Mouse (Mus musculus): ENCODE measurements at regions not wholly inside any gene's neighbourhood (a gene's known extent, or its start where the extent isn't known, plus 50 kb on each side); places are given as distances from the start of the nearest gene placed in this dataset.

DNA sequence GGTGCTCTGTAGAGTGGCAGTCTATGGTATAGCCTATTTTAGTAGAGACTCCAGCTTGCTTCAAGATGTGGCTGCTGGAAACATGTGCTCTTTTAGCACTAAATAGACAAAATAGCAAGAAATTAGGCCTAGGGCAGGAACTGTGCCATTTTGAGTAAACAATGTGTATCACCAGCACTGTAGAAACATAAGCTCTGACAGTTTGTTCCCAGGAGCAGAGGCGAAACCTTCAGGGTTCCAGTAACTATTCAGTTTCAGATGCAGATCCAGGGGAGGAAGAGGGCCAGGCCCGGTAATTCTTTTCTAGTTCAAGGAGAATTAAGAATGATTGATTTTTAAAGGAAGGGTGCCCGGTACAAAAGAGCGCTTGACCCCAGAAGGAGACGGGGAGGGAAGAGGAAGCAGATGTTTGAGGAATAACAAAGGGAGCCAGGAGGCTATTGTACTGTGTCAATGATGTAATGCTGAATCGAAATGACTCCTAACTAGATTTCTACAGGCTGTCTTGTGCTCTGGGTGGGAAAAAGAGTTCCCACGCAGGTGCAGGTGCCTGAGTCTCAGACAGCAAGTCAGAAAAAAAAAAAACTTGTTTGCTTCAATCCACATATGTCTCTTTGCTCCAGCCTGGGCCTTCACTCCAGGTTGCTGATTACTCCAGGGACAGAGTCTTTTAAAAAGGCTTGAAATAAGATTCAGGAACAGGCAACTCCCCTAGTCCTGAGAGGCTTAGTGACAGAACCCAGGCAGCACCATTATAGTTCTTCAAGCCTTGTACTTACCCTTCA, 57.4 kb upstream of the Tex13c2 start:
- no peak for DNase-seq (ENCODE audit: low read depth)
